29 mouse cellular contexts compared by ENCODE assay signal in the genomic region with DNA sequence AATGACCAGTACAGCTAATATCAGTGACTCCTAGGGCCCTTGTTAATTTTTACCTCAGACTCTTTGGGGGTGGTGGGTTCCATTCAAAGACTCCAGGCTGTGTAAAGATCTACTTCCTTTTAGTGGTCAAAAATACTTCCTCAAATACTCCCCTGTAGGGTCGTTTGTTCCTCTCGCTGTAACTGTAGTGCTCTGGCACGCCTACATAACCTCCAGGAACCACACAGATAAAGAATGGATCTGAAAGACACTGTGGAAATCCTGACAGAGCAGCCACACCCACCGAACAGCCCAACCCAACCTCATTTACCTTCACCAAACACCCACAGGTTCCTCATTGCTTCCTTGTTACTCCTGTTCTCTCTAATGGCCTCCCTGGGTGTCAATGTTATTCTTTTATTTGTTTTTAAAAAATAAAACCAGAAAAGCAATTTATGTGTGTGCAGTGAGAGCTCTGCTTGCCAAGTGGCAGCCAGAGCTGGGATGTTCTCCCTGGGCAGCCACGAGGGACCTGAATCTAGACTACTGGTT.
DNase-seq lines count a peak whose midpoint lies in the region; ATAC-seq and TF ChIP-seq lines count a peak whose summit lies in the region.
"Had no signal": no experiment of that assay in that cellular context is flagged by ENCODE, and none has a peak within 500 bp of the region (broad histone marks: within the 10 kb centered on the region; RNA-seq: fewer than 3 reads in every experiment).

No protein-coding gene starts in this region.

- H3K36me3 ChIP-seq in CH12.LX (replicated peaks in 1 of 2; ENCODE audit: control insufficient read depth in 1 of 2, insufficient read depth in 1 of 2, low read length in 1 of 2): no peaks in the 10 kb centered on the region
- H3K36me3 ChIP-seq: G1E; hindbrain, embryonic 12.5 days; intestine, embryonic 15.5 days; liver, embryonic 12.5 days; midbrain, embryonic 10.5 days; midbrain, embryonic 15.5 days had no signal

- no peaks in the 10 kb centered on the region for H3K79me2 ChIP-seq in CH12.LX (replicated peaks; ENCODE audit: control insufficient read depth, extremely low read depth, insufficient read depth, poor library complexity, severe bottlenecking)

- no peaks in the 10 kb centered on the region for H3K9me3 ChIP-seq in CH12.LX (replicated peaks; ENCODE audit: low read length)
- H3K9me3 ChIP-seq: forebrain, embryonic 13.5 days; G1E; hindbrain, embryonic 12.5 days; intestine, embryonic 15.5 days; liver, embryonic 12.5 days; midbrain, embryonic 10.5 days; midbrain, embryonic 15.5 days had no signal

- TF ChIP-seq EP300 in CH12.LX (IDR thresholded peaks at IDR 0.05; ENCODE audit: low read length): peak; percentile 55

- no peak for TF ChIP-seq CTCF in CH12.LX (conservative IDR thresholded peaks at IDR 0.05 in 1 of 2, IDR thresholded peaks at IDR 0.05 in 1 of 2; ENCODE audit: low read depth in 2 of 2, low read length in 2 of 2)

- DNase-seq in 416B (ENCODE audit: low read depth) (peak; percentile 33), CH12.LX (ENCODE audit: extremely low read depth) (peak; percentile 78)
- peak; percentile 26 for DNase-seq in c-Kit-positive CD71-negative TER-119-negative erythroid progenitor cells, embryonic 14.5 days (ENCODE audit: low read depth)
- DNase-seq in layer of hippocampus, adult 18-20 months (ENCODE audit: low spot score in 2 of 2): no peak
- no peak for DNase-seq in spleen, postnatal 10 days (ENCODE audit: low spot score in 2 of 2)
- DNase-seq in cerebellum, adult 11 months: no peak
- DNase-seq in ovary, postnatal 36 days (ENCODE audit: low spot score): no peak
- DNase-seq: adrenal gland, postnatal 25 days; cerebellum, adult 8-10 months; cerebellum, postnatal 25 days; heart, postnatal 14 days; kidney, adult 2 months; kidney, postnatal 4 days; layer of hippocampus, adult 9-11 months; left cerebral cortex, postnatal 4 days; liver, postnatal 0 days; thymus, adult 18-20 months had no signal

- dilution Hi-C loops in CH12.LX (cut with MboI; ENCODE audit: extremely low pct_ligation_motif_present, extremely low pct_unique_long_range_greater_than_20kb, low sequenced_read_pairs): no loop called here

- in situ Hi-C loops in CH12.LX (cut with MboI; ENCODE audit: low pct_ligation_motif_present, low pct_unique_long_range_greater_than_20kb, low sequenced_read_pairs): loop anchor here (10.0 kb wide), 1 partner anchor 209 kb away; no protein-coding TSS in a partner anchor

- no peak for TF ChIP-seq RAD21 in CH12.LX (IDR thresholded peaks at IDR 0.05; ENCODE audit: low read depth, low read length)

- H3K4me3 ChIP-seq in CH12.LX (replicated peaks in 1 of 3; ENCODE audit: low read depth in 2 of 3, low read length in 2 of 3, poor library complexity in 1 of 3): no peak overlapping the region
- H3K4me3 ChIP-seq: forebrain, embryonic 13.5 days; hindbrain, embryonic 12.5 days; intestine, embryonic 15.5 days; liver, embryonic 12.5 days; midbrain, embryonic 10.5 days; midbrain, embryonic 15.5 days had no signal

- H3K9ac ChIP-seq in CH12.LX (ENCODE audit: insufficient read depth, low read depth): no peak overlapping the region
- H3K9ac ChIP-seq: forebrain, embryonic 13.5 days; hindbrain, embryonic 12.5 days; intestine, embryonic 15.5 days; liver, embryonic 12.5 days; liver, postnatal 0 days; midbrain, embryonic 15.5 days had no signal

- H3K4me2 ChIP-seq in CH12.LX (ENCODE audit: insufficient read depth, low read depth, poor library complexity, severe bottlenecking): peak overlapping the region; percentile 24; the same call in 1 of the 2 replicates
- H3K4me2 ChIP-seq: forebrain, embryonic 13.5 days; hindbrain, embryonic 12.5 days; intestine, embryonic 15.5 days; liver, embryonic 12.5 days; midbrain, embryonic 15.5 days had no signal

- no peaks in the 10 kb centered on the region for H3K27me3 ChIP-seq in CH12.LX (replicated peaks)
- H3K27me3 ChIP-seq: forebrain, embryonic 13.5 days; hindbrain, embryonic 12.5 days; intestine, embryonic 15.5 days; midbrain, embryonic 15.5 days had no signal

- ATAC-seq in megakaryocyte, adult 5-6 weeks (ENCODE audit: poor library complexity, severe bottlenecking): peak; percentile 90
- ATAC-seq: forebrain, embryonic 13.5 days; hindbrain, postnatal 0 days; intestine, embryonic 15.5 days; liver, embryonic 12.5 days; liver, postnatal 0 days; lung, postnatal 0 days; midbrain, embryonic 15.5 days had no signal

- TF ChIP-seq POLR2A in CH12.LX (IDR thresholded peaks at IDR 0.05; ENCODE audit: low read depth, low read length): no peak

- peaks cover 12 to 39% of the 10 kb centered on the region in 2 experiments for H3K4me1 ChIP-seq in CH12.LX (ENCODE audit: control insufficient read depth in 1 of 2, insufficient read depth in 2 of 2)
- H3K4me1 ChIP-seq: forebrain, embryonic 13.5 days; hindbrain, embryonic 12.5 days; intestine, embryonic 15.5 days; liver, embryonic 12.5 days had no signal

- H3K27ac ChIP-seq in CH12.LX (ENCODE audit: insufficient read depth, low read depth): no peak overlapping the region
- H3K27ac ChIP-seq: forebrain, embryonic 13.5 days; hindbrain, embryonic 12.5 days; hindbrain, postnatal 0 days; intestine, embryonic 15.5 days; kidney, postnatal 0 days; liver, embryonic 12.5 days; macrophage; midbrain, embryonic 10.5 days; midbrain, embryonic 15.5 days had no signal

TF ChIP-seq in CH12.LX, 34 proteins besides CTCF, POLR2A, EP300 and RAD21:
- TF ChIP-seq E2F4 (IDR thresholded peaks at IDR 0.05; ENCODE audit: insufficient replicate concordance, low read depth, low read length) (no peak), JUND (conservative IDR thresholded peaks at IDR 0.05; ENCODE audit: low read depth, low read length) (no peak), BHLHE40 (IDR thresholded peaks at IDR 0.05; ENCODE audit: low read depth, low read length) (peak; percentile 65), ELF1 (IDR thresholded peaks at IDR 0.05; ENCODE audit: low read depth, low read length) (peak; percentile 34; the same call in 1 of the 2 replicates), TBP (conservative IDR thresholded peaks at IDR 0.05; ENCODE audit: low read depth, low read length) (0 out of 2 replicates have a peak, but pooled peaks have one; percentile 21)

Comparison
In these comparisons a context has a peak if more than half of its experiments do, and no peak if none do; other contexts are left out.
1. DNase-seq: peak in 416B (single experiment), CH12.LX (single experiment) and c-Kit-positive CD71-negative TER-119-negative erythroid progenitor cells, embryonic 14.5 days (single experiment); none in layer of hippocampus, adult 18-20 months (0 of 2), spleen, postnatal 10 days (0 of 2), cerebellum, adult 11 months (single experiment) and ovary, postnatal 36 days (single experiment).